Mouse (Mus musculus): Measurements from ENCODE around the gene As3mt. TPM values are rescaled to one million over a fixed set of nuclear protein-coding genes. Genes with fewer than 3 reads are reported as not detected.
A peak's percentile ranks its signal among the peaks of the same experiment; 100 is the strongest.
"Not testable (repeated sequence)": the region's sequence is repeated elsewhere in the genome, so short reads cannot be mapped to it uniquely, and the experiment has no call there.

As3mt gene
- total RNA-seq, 2 experiments from 2014 or later: 61.4 to 69.0 TPM

DNA sequence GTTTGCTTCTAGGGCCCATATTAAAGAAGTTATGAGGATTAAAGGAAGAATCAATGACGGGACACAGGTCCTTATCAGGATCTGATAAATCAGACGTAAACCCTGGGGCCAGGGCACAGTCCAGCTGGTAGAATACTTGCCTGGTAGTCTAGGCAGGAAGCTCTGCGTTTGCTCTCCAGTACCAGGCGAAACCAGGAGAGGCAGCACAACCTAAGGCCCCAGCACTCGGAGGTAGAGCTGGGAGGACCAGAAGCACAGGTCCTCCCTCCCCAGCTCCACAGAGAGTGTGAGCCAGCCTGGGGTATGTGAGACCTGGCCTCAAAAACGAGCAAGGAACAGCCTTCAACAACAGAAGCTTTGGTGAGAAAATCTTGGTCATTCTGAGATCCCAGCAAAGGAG, 34.3 kb downstream of the As3mt start:
- DNase-seq: no peak
- intact Hi-C loops (cut with DNase I): no loop called here

DNA sequence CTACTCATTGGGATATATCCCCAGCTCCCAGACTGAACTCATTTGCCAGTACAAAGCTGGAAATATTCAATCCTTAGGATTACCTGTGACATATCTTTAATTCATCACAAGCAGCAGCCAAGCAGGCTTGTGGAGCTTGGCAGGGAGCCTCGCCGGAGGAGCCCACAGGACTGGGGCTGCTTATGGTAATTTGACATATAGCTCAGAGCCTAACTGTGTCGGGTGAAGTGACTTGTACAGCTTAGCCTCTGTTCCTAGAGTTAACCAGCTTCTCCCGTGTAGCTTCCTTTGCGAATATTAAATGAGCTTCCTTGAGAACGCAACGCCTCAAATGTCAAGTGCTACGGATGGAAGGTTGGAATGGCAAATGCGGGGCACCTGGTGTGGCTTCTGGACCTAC, 37.4 kb downstream of the As3mt start:
- intact Hi-C loops (cut with DNase I): no loop called here

GRCm38 (mm10) chr19:46747799-46748198, 40.5 kb downstream of the As3mt start:
- intact Hi-C loops (cut with DNase I): no loop called here
- no peak for DNase-seq

More for the DNA sequence above, 37.4 kb downstream of the As3mt start:
- DNase-seq: no peak

GRCm38 (mm10) chr19:46752235-46752634, 45.0 kb downstream of the As3mt start:
- DNase-seq: no peak
- intact Hi-C loops (cut with DNase I): no loop called here

DNA sequence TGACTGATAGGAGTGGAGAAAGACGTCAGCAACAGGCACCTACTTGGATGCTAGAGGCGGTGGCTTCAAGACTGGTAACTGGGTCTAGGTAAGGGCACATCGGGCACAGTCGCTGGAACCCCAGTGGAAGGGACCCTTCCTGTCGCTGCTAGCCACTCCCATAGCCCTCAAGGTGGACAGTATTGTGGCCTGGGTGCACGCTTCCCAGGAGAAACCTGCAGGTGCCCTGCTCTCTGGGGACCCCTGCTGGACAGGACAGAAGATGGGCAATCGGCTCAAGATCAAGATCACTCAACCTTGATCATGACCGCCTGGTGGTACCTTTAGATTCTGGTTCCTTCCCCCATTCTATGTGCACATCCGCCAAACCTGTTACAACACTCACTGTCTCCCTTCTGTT, 47.8 kb downstream of the As3mt start:
- DNase-seq: no peak
- intact Hi-C loops (cut with DNase I): no loop called here

- intact Hi-C loops (cut with DNase I): no loop called here
- DNase-seq: no peak
Measured at GRCm38 (mm10) chr19:46756221-46756620, 49.0 kb downstream of the As3mt start.

DNA sequence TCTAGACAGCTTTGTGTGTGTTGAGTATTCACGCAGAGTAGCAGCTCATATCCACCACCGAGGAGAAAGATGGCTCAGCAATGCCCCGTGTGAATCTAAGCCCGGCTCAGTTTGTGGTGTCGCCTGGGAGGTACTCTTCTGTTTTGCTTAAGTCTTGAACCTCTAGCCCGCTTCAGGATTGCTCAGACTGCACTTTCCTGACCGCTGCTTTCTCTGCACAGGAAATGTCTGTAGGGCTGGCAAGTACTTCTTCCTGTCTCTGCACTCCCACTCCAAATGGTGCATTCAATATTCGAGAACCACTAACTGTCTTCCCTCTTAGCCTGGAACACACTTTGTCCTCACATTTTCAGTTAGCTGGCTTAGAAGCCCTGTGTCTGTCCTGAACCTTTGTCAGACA, 51.8 kb downstream of the As3mt start:
- intact Hi-C loops (cut with DNase I): no loop called here
- DNase-seq: no peak

DNA sequence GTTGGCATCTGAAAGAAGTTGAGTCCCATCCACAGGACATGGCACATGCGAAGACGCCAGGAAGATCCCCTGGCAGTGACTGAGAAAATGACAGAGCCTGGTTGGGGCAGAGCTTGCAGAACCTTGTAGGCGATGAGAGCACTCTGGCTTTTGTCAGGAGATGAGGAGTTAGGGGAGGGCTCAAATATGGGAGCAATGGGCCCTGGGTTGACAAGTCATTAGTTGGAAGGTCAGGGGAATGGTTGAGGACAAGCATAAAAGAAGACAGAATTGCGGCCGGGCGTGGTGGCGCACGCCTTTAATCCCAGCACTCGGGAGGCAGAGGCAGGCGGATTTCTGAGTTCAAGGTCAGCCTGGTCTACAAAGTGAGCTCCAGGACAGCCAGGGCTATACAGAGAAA, 52.7 kb downstream of the As3mt start:
- intact Hi-C loops (cut with DNase I): loop anchor here (1.0 to 2.0 kb wide), 2 partner anchors 109 to 231 kb away; no protein-coding TSS in a partner anchor

DNA sequence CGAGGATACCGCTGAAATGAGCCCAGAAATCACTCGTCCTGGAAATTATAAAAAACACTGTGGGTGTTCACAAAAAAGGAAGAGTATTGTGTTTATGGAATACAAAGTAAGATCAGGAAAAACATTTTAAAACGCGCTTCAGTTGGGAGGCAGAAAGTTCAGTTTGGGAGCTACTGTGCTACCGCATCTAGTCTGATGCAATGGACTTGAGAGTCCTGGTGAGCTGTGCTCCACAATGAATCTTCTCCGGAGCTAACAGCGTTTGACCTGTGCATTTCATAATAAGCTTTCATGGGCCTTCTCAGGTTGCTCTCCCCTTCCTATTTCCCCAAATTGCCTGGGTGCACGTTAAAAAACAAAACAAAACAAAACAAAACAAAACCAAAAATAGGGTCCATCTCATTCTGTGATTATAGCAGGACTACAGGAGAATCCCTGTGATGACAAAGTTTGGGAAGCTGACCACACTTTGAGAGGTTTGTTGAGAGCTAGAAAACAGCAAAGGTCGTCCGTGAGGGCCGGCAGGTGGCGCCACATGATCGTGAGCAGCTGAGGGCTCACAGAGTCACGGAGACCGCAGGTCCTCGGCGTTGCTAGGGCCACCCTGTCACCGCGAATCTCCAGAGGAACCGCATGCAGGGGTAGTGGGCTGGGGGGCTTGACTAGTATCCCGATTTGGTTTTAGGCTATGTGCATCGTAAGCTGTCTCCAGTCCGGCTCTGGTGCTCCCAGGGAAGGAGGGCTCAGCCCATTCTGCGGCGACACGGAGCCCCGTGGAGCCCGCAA, 53.3 kb downstream of the As3mt start:
- DNase-seq: peak; percentile 91 to 94
- intact Hi-C loops (cut with DNase I): loop anchor here (1.0 to 2.0 kb wide), 2 partner anchors 109 to 230 kb away; no protein-coding TSS in a partner anchor

More for the DNA sequence above, 52.7 kb downstream of the As3mt start:
- not testable (repeated sequence) for DNase-seq

- peak; percentile 100 for DNase-seq
- intact Hi-C loops (cut with DNase I): loop anchor here (2.0 kb wide), 1 partner anchor 229 kb away; no protein-coding TSS in a partner anchor
Measured at GRCm38 (mm10) chr19:46761247-46761946, 54.1 kb downstream of the As3mt start, which contains the start of gene Cnnm2. Cnnm2 (plus strand) TSS chr19:46761596.

- intact Hi-C loops (cut with DNase I): loop anchor here (2.0 kb wide), 1 partner anchor 229 kb away; no protein-coding TSS in a partner anchor
- no peak for DNase-seq
Measured at GRCm38 (mm10) chr19:46761971-46762290, 54.7 kb downstream of the As3mt start.

DNA sequence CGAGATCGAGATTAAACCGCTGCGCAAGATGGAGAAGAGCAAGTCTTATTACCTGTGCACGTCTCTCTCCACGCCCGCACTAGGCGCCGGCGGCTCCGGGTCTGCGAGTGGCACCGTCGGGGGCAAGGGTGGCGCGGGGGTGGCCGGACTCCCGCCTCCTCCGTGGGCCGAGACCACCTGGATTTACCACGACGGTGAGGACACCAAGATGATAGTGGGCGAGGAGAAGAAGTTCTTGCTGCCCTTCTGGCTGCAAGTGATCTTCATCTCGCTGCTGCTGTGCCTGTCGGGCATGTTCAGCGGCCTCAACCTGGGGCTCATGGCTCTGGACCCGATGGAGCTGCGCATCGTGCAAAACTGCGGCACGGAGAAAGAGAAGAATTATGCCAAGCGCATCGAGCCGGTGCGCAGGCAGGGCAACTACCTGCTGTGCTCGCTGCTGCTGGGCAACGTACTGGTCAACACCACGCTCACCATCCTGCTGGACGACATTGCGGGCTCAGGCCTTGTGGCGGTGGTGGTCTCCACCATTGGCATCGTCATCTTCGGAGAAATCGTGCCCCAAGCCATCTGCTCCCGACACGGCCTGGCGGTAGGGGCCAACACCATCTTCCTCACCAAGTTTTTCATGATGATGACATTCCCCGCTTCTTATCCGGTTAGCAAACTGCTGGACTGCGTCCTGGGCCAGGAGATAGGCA, 55.2 kb downstream of the As3mt start:
- DNase-seq: peak; percentile 24 to 38
- intact Hi-C loops (cut with DNase I): no loop called here

- peak in 1 of 2 experiments; percentile 32 for DNase-seq
Measured at GRCm38 (mm10) chr19:46762992-46763342, 55.7 kb downstream of the As3mt start.

DNA sequence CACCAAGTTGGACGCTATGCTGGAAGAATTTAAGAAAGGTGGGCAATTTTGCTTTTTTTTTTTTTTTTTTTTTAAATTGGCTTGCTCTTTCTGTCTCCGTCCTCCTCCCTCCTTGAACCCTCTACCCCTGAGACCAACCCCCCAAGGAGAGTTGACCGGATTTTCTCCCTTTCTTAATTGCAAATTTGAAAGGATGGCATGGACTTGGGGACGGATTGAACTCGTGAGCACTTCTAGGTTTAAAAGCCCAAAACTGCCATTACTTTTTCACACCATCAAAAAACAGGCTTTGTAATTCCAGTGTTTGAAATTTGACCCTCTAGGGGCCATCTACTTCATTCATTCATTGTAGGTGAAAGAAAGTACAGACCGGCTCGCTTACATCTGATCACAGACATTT, 56.1 kb downstream of the As3mt start:
- intact Hi-C loops (cut with DNase I): no loop called here
- no peak for DNase-seq

More at GRCm38 (mm10) chr19:46762992-46763342, 55.7 kb downstream of the As3mt start:
- intact Hi-C loops (cut with DNase I): no loop called here

DNA sequence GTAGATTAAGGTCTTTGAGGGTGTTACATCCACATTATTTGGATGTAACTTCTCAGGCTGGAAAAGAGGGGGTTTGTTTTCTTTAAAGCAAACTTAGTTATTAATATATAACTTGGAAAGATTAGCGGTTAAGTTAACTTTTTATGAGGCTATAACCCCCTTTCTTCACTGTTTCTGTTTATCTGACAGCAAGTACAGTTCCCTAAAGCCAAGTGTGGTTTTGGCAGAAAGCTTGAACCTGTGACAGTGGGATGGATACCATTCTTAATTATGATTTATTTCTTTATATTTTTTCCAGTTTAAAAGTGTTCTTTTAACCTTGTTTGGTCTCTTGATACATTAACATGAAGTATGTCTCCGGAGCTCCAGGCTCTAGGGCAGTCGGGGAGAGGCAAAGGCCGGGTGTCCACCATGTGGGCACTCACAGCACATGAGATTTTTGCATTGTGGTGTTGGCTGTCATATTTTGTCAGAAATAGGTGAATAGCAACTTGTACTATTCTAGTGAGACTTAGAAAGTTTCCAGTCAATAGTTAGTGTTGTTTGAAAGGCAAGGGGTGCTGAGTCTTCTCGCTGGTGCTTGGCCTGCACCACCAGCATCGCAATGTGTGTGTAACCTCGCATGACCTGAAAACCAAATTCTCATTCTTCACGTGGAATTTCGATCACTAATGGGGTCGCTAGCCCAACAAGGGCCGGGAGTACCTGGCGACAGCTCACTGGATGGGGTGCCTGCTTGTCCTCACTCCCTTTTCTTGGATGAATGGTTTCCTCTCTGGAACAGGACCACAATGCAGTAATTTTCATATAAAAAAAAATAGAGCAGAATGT, 56.9 kb downstream of the As3mt start:
- intact Hi-C loops (cut with DNase I): no loop called here

DNA sequence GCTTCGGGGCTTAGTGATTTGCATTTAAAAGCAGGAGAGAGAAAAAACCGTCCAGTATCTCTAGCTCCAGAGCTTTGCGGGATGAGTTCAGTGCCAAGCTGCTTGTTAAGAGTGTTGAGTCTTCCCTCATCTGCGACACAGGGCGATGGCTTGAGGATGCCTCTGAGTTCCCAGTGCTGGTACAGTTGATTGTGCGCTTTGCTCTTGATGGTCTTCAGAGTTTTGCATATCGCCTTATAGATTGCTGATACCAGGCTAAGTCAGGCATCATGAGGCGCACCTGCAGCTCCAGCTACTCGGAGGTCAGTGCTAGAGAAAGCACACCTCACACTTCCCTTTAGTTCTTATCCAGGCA, 57.5 kb downstream of the As3mt start:
- DNase-seq: no peak

More for the DNA sequence above, 56.9 kb downstream of the As3mt start:
- no peak for DNase-seq

DNA sequence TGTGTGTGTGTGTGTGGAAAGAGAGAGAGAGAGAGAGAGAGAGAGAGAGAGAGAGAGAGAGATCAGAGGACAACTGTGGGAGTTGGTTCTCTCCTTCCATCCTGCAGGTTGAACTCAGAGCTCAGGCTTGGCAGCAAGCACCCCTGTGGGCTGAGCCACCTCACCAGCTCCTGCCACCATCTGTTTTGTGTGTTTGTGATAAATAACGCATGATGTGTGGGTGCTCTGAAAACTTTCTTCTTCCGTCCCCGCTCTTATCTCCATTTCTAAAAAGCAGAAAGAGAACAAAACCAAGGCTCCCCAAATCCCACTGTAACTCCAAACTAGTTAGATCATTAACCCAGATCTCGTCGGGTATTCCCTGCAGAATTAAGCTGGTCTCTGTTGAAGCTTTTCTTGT, 58.9 kb downstream of the As3mt start:
- intact Hi-C loops (cut with DNase I): loop anchor here (5.0 kb wide), 1 partner anchor 46 kb away; no protein-coding TSS in a partner anchor
- no peak for DNase-seq

More for the DNA sequence above, 57.5 kb downstream of the As3mt start:
- intact Hi-C loops (cut with DNase I): loop anchor here (5.0 kb wide), 1 partner anchor 48 kb away; no protein-coding TSS in a partner anchor

DNA sequence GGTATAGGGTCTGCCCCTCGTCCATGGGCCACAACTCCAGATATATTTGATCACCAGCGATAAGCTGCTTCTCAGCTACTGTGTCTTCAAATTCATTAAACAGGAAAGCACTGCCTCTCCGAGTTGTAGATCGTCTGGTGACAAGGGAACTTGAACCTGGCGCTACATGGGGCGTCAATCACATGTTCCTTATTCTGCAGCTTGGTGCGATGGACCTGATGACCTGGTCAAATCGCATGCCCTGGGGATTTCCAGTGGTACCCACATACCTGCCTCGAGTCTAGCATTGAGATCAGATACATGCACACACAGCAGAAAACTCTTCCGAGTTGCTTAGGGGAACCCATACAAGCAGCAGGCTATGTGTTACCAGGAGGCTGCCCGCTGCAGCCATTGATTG, 62.5 kb downstream of the As3mt start:
- intact Hi-C loops (cut with DNase I): loop anchor here (5.0 kb wide), 1 partner anchor 43 kb away; no protein-coding TSS in a partner anchor
- DNase-seq: no peak

- DNase-seq: no peak
- intact Hi-C loops (cut with DNase I): no loop called here
Measured at GRCm38 (mm10) chr19:46771801-46772200, 64.5 kb downstream of the As3mt start.

DNA sequence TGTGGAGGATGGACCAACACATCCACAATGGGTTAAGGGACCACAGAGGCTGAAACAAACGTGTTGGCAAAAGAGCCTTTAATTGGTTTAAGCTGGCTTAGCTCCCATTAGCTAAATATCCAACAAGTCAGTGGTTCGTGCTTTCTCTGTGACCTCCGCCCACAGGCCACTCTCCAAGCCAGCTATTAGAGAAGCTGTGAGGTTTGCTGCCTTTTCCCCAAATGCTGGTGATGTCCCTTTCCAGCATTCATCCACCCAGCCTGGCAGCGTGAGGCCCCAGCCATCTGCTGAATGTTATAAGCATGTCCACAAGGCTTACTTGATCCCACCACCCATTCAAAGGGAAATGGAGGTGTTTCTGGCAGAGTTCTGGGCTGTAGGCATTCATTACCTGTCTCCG, 69.1 kb downstream of the As3mt start:
- DNase-seq: no peak
- intact Hi-C loops (cut with DNase I): no loop called here

Measured in heart, postnatal 10 days (tissue).